Mouse (Mus musculus) cerebellum, adult 9-11 months (tissue): ENCODE measurements around the gene Icmt.

Experiments
- DNase-seq: peaks from one replicate; pipeline ENCODE4 v3.0.0; 2022

Gene Icmt

DNA sequence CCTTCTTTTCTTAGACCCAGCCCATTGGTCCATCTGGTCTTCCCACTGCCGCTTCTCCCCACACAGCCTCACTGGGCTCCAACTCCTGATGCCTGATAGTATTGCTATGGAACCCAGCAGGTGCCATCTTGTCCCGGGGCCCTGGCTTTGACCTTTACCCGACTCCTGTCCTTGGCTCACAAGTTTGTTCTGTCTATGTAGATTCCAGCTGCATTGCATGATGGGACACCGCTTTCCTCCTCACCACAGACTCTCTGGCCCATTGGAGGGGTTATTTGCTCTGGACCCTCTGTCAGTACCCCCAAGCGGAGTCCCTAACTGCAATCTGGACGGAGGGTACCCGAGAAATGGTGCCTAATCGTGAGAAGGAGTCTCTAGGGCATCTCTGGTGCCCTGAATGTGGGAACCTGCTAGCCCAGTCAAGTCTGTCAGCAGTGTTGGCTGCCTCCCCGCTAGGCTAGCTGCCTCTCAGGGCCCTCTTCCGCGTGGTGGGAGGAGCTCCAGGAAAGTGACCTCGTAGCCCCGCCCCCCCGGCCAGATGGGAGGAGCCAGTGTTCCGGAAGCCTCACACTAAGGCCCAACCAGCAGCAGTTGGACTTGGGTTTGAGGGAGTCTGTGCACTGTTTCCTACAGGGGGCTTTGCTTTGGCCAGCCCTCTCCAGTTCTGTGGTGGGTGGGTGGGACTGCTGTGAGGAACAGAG, 43.7 kb downstream of the Icmt start:
- no peak for DNase-seq

DNA sequence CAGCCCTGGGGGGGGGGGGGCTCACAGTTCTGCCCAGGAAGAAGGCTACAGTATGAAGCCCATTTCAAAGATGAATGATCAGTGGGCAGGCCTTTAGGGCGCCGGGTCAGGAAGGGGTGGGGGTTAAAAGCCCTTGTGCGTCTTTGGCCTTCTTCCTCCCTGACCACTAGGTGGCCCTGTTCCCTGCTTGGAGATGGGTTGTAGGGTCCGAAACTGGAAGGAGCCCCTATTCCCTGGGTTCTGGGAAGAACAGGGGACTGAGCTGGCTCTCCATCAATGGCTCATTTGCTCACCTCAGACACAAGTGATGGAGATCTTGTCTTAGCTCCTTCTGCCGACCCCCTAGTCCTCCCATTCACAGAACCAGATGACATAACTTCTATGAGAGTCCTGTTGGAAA, 46.3 kb downstream of the Icmt start:
- DNase-seq, result no peak

DNA sequence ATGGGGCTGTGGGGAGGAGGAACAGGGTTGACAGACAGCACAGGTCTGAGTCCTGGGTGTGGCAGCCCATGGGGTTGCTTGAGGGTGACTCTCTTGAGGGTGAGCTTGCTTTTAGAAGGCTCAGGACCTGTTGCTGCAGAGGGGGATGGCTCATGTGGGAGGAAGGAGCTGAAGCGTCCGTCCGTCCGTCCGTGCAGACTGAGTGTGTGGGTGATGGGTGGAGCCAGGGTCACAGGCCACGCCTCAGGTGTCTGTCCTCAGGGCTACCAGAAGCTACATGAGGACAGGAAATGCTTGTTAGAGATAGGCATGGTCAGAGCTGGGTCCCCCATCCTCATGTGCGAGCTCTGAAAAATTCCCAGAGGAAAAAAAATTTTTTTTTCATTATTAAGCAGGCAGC, 47.6 kb downstream of the Icmt start:
- no peak for DNase-seq

DNA sequence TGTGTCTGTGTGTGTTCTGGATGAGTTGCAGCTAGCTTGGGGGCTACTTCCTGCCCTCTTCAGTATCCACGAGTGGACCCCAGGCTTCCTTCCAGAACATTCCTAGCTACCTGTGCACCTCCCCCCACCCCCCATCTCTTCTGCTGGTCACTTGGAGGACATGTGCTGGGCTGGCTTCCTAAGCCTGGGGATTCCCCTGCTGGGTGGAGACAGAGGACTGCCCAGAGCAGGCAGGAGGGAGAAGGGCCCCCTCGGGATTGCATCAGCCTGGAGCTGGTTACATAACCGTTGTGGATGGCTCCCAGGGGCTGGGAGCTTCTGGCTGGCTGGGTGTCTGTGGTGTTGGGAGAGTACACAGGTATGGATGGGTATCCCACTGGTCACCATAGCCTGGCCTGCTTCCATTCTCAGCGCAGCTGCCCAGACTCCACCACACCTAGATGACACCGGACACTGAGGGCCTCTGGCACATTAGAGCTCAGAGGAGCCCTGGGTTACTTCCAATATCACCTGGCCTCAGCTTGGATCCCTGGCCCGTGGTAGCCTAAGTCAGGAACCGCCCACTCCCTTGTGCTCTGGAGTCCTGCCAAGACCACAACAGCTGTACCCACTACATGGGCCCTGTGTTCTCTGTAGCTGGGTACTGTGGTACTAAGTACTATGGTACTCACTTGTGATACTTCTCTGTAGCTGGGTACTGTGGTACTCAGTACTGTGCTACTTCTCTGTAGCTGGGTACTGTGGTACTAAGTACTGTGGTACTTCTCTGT, 48.3 kb downstream of the Icmt start:
- DNase-seq, result peak; percentile 40

DNA sequence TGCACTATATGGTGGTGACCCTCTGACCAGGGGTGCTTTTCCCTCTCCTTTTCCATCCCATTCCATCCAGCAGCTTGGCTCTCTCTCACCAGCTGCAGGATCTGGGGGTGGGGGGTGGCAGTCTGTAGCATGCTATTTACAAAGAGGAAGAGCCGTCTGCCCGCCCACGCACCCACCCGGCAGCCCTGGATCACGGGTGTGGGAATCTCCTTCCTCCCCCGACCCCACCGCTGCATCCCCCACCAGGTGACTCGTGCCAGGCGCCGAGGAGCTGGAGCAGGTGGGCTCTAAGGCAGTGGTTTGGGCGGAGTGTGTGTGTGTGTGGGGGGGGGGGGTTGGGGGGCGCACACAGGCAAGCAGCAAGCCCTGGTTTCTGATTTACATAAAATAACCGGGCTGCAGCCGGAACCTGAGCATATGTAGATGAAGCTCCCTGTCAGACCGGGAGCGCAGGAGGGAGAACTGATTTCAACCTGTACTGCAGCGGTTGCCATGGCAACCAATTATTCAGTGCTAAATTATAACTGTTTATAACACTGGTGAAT, 52.9 kb downstream of the Icmt start:
- DNase-seq, result no peak

DNA sequence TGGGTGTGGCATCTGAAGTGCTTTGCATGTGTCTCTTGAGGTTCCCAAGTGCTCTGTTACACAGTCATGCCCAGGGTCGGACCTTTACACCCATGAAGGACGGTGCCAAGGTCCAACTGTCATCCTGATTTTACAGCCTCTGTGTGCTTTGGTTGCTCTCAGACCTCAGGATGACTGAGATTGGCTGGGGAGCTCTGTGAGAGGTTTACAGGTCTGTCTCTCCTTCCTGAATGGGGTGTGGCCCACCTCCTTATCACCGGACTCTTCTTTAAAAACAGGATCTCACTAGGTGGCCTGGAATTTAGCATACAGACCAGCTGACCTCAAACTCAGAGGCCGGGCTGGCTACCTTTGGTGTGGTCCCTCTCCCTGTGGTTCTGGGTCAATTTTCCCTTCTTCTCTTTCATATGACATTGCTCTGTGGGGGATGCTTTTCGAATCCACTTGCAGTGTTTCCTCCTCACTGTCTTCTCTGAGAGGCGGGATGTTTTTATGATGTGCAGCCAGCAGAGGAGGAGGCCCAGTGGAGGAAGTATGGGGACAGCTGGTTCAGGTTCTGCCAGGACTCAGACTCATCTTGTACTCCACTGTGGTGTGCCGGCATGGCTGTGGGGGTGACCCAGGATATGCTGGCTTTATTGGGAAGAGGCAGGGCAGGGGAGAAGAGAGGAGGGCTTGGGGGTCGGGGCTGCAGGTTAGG, 53.8 kb downstream of the Icmt start:
- DNase-seq, result no peak

DNA sequence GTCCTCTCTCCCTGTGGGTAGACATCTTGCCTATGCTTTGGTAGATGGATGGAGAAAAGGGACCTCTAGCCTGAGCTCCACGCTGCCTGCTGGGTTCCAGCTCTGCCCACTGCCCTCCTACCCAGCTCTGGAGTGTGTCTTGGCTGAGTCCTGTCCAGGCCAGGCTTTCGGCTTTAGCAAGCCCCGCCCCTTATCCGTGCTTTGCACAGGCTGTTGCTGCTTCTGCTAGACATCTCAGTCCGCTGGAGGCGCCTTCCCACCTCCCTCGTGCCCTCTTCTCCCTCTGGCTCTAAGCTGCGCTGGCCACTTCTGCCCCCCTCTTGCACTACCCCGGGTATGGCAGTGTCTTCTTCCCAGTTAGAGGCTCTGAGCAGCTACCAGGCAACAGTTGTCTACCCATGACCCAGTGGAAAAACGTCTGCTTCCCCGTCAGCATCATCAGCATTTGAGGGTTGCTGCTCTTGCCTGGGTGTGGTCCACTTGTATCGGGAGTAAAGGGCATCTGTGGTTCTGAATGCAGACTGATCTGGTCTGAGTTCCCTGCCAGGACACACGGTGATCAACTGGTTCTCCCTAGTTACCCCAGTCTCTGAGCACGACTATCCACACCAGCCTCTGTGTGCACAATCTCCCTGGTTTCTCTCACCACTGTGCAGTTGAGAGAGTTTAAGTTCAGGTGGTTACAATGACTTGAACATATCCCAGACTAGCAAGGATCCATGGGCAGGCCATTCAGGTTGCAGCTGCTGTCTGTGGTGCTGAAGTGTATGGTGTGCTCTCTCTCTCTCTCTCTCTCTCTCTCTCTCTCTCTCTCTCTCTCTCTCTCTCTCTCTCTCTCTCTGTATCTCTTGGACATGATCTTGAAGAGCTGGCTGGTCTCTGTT, 54.6 kb downstream of the Icmt start:
- no peak for DNase-seq

DNA sequence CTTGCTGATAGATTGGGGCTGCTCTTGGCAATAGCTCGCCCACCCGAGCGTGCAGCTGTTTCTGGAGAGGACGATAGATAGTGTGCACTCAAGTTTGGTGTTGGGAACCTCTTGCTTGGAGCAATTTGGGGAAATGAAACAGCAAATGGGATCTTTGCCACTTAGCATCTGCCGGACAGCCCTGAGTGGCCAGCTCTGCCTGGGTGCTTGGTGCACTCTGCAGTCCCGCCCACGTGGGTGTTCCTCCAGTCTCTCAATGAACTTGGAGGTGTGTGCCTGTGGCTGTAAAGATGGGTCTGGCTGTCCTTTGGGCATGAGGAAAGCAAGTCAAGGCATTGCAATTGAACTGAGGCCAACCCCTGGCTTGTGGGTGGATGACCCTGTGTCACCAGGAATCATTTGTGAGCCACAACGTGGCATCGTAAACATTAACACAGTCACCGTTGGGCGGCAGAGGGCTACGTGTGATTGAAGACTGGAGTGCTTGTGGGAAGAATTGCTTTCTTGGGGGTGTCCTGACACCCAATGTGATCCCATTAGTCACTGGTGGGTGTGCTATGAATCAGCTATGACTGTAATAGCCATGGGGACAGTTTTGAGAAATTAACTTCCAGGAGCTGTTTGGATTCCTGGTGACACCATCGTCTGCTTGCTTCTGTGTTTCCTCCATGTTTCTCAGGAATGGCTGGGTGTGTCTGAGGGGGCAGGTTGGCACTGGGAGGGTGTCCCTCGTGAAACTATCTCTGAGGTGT, 57.0 kb downstream of the Icmt start:
- DNase-seq, result no peak

DNA sequence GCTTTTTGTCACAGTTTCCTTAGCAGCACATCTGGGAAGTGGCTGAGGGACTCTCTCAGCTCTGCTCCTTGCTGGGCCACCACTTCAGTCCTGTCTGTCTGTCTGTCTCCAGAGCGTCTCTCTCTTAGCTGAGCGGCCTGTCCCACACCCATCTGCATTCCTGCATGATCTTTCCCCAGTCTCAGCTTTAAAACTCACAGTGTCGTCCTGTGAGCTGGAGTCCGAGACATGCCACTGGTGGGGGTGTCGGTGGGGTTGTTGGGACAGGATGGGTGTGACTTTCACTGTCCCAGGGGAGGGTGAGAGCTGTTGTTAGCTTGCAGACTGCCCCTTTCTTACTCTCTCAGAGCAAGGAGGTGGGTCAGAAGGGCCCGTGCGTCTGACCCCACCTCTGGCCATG, 58.6 kb downstream of the Icmt start:
- no peak for DNase-seq
